Mouse (Mus musculus): ENCODE results near the gene Retsat.

The Retsat gene

GRCm38 (mm10) chr6:72626391-72626790 is 28.1 kb downstream of the Retsat start:
- no peak for DNase-seq (ENCODE audit: low spot score)

- DNase-seq (ENCODE audit: low spot score) = no peak
Measured at GRCm38 (mm10) chr6:72627276-72627675, 29.0 kb downstream of the Retsat start.

- DNase-seq (ENCODE audit: low spot score) = no peak
Measured at GRCm38 (mm10) chr6:72630370-72630769, 32.1 kb downstream of the Retsat start.

- DNase-seq (ENCODE audit: low spot score) = no peak
Measured at GRCm38 (mm10) chr6:72630961-72631360, 32.7 kb downstream of the Retsat start.

- no peak for DNase-seq (ENCODE audit: low spot score)
Measured at GRCm38 (mm10) chr6:72631700-72632099, 33.4 kb downstream of the Retsat start.

- DNase-seq (ENCODE audit: low spot score) = no peak
Measured at GRCm38 (mm10) chr6:72634311-72634710, 36.0 kb downstream of the Retsat start.

- peak; percentile 48 for DNase-seq (ENCODE audit: low spot score)
Measured at GRCm38 (mm10) chr6:72635760-72636431, 37.6 kb downstream of the Retsat start.

- DNase-seq (ENCODE audit: low spot score) = no peak
Measured at GRCm38 (mm10) chr6:72636940-72637339, 38.7 kb downstream of the Retsat start.

- DNase-seq (ENCODE audit: low spot score) = no peak
Measured at GRCm38 (mm10) chr6:72641218-72641954, 43.1 kb downstream of the Retsat start.

- no peak for DNase-seq (ENCODE audit: low spot score)
Measured at GRCm38 (mm10) chr6:72644576-72644975, 46.3 kb downstream of the Retsat start.

GRCm38 (mm10) chr6:72645364-72645763 is 47.1 kb downstream of the Retsat start:
- no peak for DNase-seq (ENCODE audit: low spot score)

- peak; percentile 70 for DNase-seq (ENCODE audit: low spot score)
Measured at GRCm38 (mm10) chr6:72647383-72647820, 49.1 kb downstream of the Retsat start.

- DNase-seq (ENCODE audit: low spot score) = no peak
Measured at GRCm38 (mm10) chr6:72648002-72648595, 49.8 kb downstream of the Retsat start.

GRCm38 (mm10) chr6:72650338-72650851 is 52.1 kb downstream of the Retsat start:
- DNase-seq (ENCODE audit: low spot score) = peak; percentile 27

GRCm38 (mm10) chr6:72653419-72653818 is 55.1 kb downstream of the Retsat start:
- no peak for DNase-seq (ENCODE audit: low spot score)

- no peak for DNase-seq (ENCODE audit: low spot score)
Measured at GRCm38 (mm10) chr6:72654355-72654754, 56.1 kb downstream of the Retsat start.

- no peak for DNase-seq (ENCODE audit: low spot score)
Measured at GRCm38 (mm10) chr6:72655309-72656052, 57.2 kb downstream of the Retsat start.

GRCm38 (mm10) chr6:72656053-72656442 is 57.8 kb downstream of the Retsat start:
- no peak for DNase-seq (ENCODE audit: low spot score)

- DNase-seq (ENCODE audit: low spot score) = no peak
Measured at GRCm38 (mm10) chr6:72658006-72658405, 59.7 kb downstream of the Retsat start.
